Comparison of ENCODE assay signal across 29 mouse cellular contexts in genomic region chrX:129701634-129702312, GRCm38 (mm10). TPM values are rescaled to one million over a fixed set of nuclear protein-coding genes. Genes with fewer than 3 reads are reported as not detected.
DNase-seq lines count a peak whose midpoint lies in the region; ATAC-seq and TF ChIP-seq lines count a peak whose summit lies in the region.
"Had no signal": no experiment of that assay in that cellular context is flagged by ENCODE, and none has a peak within 500 bp of the region (broad histone marks: within the 10 kb centered on the region; RNA-seq: fewer than 3 reads in every experiment).

No protein-coding gene starts in this region.

- 47% methylated on average over 6 of the region's 6 CpGs for WGBS in intestine, embryonic 15.5 days
- 43% methylated on average over 6 of the region's 6 CpGs for WGBS in intestine, postnatal 0 days
- WGBS in liver, adult 2 months: 62% methylated on average over 6 of the region's 6 CpGs
- 58% methylated on average over 6 of the region's 6 CpGs for WGBS in liver, embryonic 11.5 days
- WGBS in lung, embryonic 16.5 days: 27% methylated on average over 6 of the region's 6 CpGs
- 28% methylated on average over 6 of the region's 6 CpGs for WGBS in lung, postnatal 0 days

- no peak overlapping the region for H3K9ac ChIP-seq in intestine, embryonic 15.5 days
- H3K9ac ChIP-seq in intestine, postnatal 0 days (ENCODE audit: low read depth, low read length): no peak overlapping the region
- H3K9ac ChIP-seq in liver, adult 2 months (ENCODE audit: low read depth, low read length): no peak overlapping the region
- H3K9ac ChIP-seq in liver, embryonic 11.5 days (ENCODE audit: low read depth, low read length): no peak overlapping the region
- no peak overlapping the region for H3K9ac ChIP-seq in lung, embryonic 16.5 days (ENCODE audit: low read length)
- H3K9ac ChIP-seq in lung, postnatal 0 days (replicated peaks; ENCODE audit: low read depth): no peak overlapping the region
- H3K9ac ChIP-seq: forebrain, embryonic 13.5 days; heart, embryonic 13.5 days; hindbrain, embryonic 14.5 days had no signal

- ATAC-seq in intestine, embryonic 15.5 days: 0 out of 2 replicates have a peak, but pooled peaks have one; percentile 23
- no peak for ATAC-seq in intestine, postnatal 0 days
- ATAC-seq in liver, embryonic 11.5 days (replicated peaks; ENCODE audit: low FRiP score): no peak
- ATAC-seq in lung, embryonic 16.5 days (ENCODE audit: low read depth): peak; percentile 74
- ATAC-seq in lung, postnatal 0 days: no peak
- ATAC-seq: forebrain, embryonic 13.5 days; forebrain, embryonic 16.5 days; Patski had no signal

- TF ChIP-seq CTCF in intestine, postnatal 0 days (IDR thresholded peaks at IDR 0.05; ENCODE audit: low read depth): no peak
- no peak for TF ChIP-seq CTCF in liver, adult 2 months (IDR thresholded peaks at IDR 0.05; ENCODE audit: low read depth, low read length)
- no peak for TF ChIP-seq CTCF in lung, postnatal 0 days (IDR thresholded peaks at IDR 0.05)
- TF ChIP-seq CTCF in brain, embryonic 14.5 days (IDR thresholded peaks at IDR 0.05; ENCODE audit: borderline replicate concordance, extremely low read depth, insufficient read depth, insufficient read length): no peak

- no peak overlapping the region for H3K27ac ChIP-seq in intestine, embryonic 15.5 days
- H3K27ac ChIP-seq in intestine, postnatal 0 days (ENCODE audit: low read depth, low read length): no peak overlapping the region
- H3K27ac ChIP-seq in liver, adult 2 months (replicated peaks; ENCODE audit: insufficient read depth, low read depth, low read length): no peak overlapping the region
- no peak overlapping the region for H3K27ac ChIP-seq in liver, embryonic 11.5 days (ENCODE audit: low read depth, low read length)
- peak overlapping the region; percentile 36; the same call in 1 of the 2 replicates for H3K27ac ChIP-seq in lung, embryonic 16.5 days (ENCODE audit: low read length)
- no peak overlapping the region for H3K27ac ChIP-seq in lung, postnatal 0 days (ENCODE audit: low read length)
- H3K27ac ChIP-seq: forebrain, embryonic 10.5 days; forebrain, embryonic 13.5 days; heart, adult 2 months; heart, embryonic 10.5 days; heart, embryonic 13.5 days; hindbrain, embryonic 14.5 days had no signal

- DNase-seq in liver, adult 2 months (ENCODE audit: extremely low read depth, low read depth, low spot score): peak; percentile 4
- no peak for DNase-seq in liver, embryonic 11.5 days (ENCODE audit: low spot score)
- DNase-seq in lung, postnatal 0 days (ENCODE audit: low spot score): no peak
- DNase-seq in brain, embryonic 14.5 days (ENCODE audit: low read depth): peak; percentile 5
- no peak for DNase-seq in urinary bladder, postnatal 10 days (ENCODE audit: low spot score)
- DNase-seq: adrenal gland, postnatal 10 days; adrenal gland, postnatal 36 days; B cell, adult 2 months; cerebellum, adult 11 months; cerebellum, adult 2 months; cerebellum, adult 9-11 months; cerebellum, postnatal 25 days; gastrocnemius, postnatal 10 days; gastrocnemius, postnatal 36 days; heart, adult 2 months; heart, postnatal 14 days; heart, postnatal 4 days had no signal

- no peak for TF ChIP-seq POLR2A in liver, adult 2 months (IDR thresholded peaks at IDR 0.05; ENCODE audit: extremely low read depth, insufficient read depth, low read length)
- TF ChIP-seq POLR2A in brain, embryonic 14.5 days (IDR thresholded peaks at IDR 0.05; ENCODE audit: borderline replicate concordance, extremely low read depth, insufficient read depth, insufficient read length, poor library complexity, severe bottlenecking): no peak

- no peak for TF ChIP-seq EP300 in lung, postnatal 0 days (IDR thresholded peaks at IDR 0.05)

- H3K36me3 ChIP-seq in intestine, embryonic 15.5 days: no peaks in the 10 kb centered on the region
- H3K36me3 ChIP-seq in intestine, postnatal 0 days (ENCODE audit: control insufficient read depth, insufficient read depth): no peaks in the 10 kb centered on the region
- H3K36me3 ChIP-seq in liver, adult 2 months (ENCODE audit: control insufficient read depth, insufficient read depth, low read length): no peaks in the 10 kb centered on the region
- no peaks in the 10 kb centered on the region for H3K36me3 ChIP-seq in liver, embryonic 11.5 days (ENCODE audit: control insufficient read depth, insufficient read depth, low read length)
- H3K36me3 ChIP-seq in lung, embryonic 16.5 days (ENCODE audit: control insufficient read depth, insufficient read depth, low read length): no peaks in the 10 kb centered on the region
- no peaks in the 10 kb centered on the region for H3K36me3 ChIP-seq in lung, postnatal 0 days (ENCODE audit: insufficient read depth, low read length)
- H3K36me3 ChIP-seq: forebrain, embryonic 10.5 days; G1E; heart, embryonic 10.5 days; heart, embryonic 13.5 days had no signal

- no peak overlapping the region for H3K4me3 ChIP-seq in intestine, embryonic 15.5 days (replicated peaks)
- H3K4me3 ChIP-seq in intestine, postnatal 0 days (ENCODE audit: low read depth, low read length): no peak overlapping the region
- no peak overlapping the region for H3K4me3 ChIP-seq in liver, adult 2 months (ENCODE audit: insufficient read depth, low read depth, low read length)
- H3K4me3 ChIP-seq in liver, embryonic 11.5 days (ENCODE audit: low read depth, low read length): no peak overlapping the region
- H3K4me3 ChIP-seq in lung, embryonic 16.5 days (ENCODE audit: low read length): no peak overlapping the region
- H3K4me3 ChIP-seq in lung, postnatal 0 days (ENCODE audit: low read depth, low read length): no peak overlapping the region
- H3K4me3 ChIP-seq: forebrain, embryonic 10.5 days; forebrain, embryonic 13.5 days; heart, adult 2 months; heart, embryonic 10.5 days; heart, embryonic 13.5 days had no signal

- H3K4me1 ChIP-seq in intestine, embryonic 15.5 days (replicated peaks): no peaks in the 10 kb centered on the region
- no peaks in the 10 kb centered on the region for H3K4me1 ChIP-seq in intestine, postnatal 0 days (replicated peaks; ENCODE audit: control insufficient read depth, insufficient read depth, low read length)
- no peaks in the 10 kb centered on the region for H3K4me1 ChIP-seq in liver, adult 2 months (ENCODE audit: control insufficient read depth, insufficient read depth, low read length)
- H3K4me1 ChIP-seq in liver, embryonic 11.5 days (replicated peaks; ENCODE audit: control insufficient read depth, insufficient read depth, low read length): no peaks in the 10 kb centered on the region
- no peaks in the 10 kb centered on the region for H3K4me1 ChIP-seq in lung, embryonic 16.5 days (replicated peaks; ENCODE audit: control insufficient read depth, insufficient read depth, low read length)
- no peaks in the 10 kb centered on the region for H3K4me1 ChIP-seq in lung, postnatal 0 days (ENCODE audit: insufficient read depth, low read depth, low read length)
- H3K4me1 ChIP-seq: forebrain, embryonic 10.5 days; forebrain, embryonic 13.5 days; heart, embryonic 10.5 days; heart, embryonic 13.5 days had no signal

- no peaks in the 10 kb centered on the region for H3K79me2 ChIP-seq in liver, adult 2 months (ENCODE audit: control insufficient read depth, insufficient read depth, low read length)

- no peak overlapping the region for H3K4me2 ChIP-seq in intestine, embryonic 15.5 days (replicated peaks)
- no peak overlapping the region for H3K4me2 ChIP-seq in intestine, postnatal 0 days (replicated peaks; ENCODE audit: low read depth)
- no peak overlapping the region for H3K4me2 ChIP-seq in liver, embryonic 11.5 days
- no peak overlapping the region for H3K4me2 ChIP-seq in lung, embryonic 16.5 days (ENCODE audit: low read depth, low read length)
- H3K4me2 ChIP-seq in lung, postnatal 0 days (replicated peaks; ENCODE audit: low read depth, low read length): no peak overlapping the region
- H3K4me2 ChIP-seq: forebrain, embryonic 13.5 days; heart, embryonic 13.5 days; hindbrain, embryonic 14.5 days had no signal

- H3K27me3 ChIP-seq in intestine, embryonic 15.5 days (replicated peaks): no peaks in the 10 kb centered on the region
- H3K27me3 ChIP-seq in intestine, postnatal 0 days (replicated peaks; ENCODE audit: control insufficient read depth, insufficient read depth, low read length): no peaks in the 10 kb centered on the region
- H3K27me3 ChIP-seq in liver, adult 2 months (ENCODE audit: control insufficient read depth, insufficient read depth, low read length): no peaks in the 10 kb centered on the region
- H3K27me3 ChIP-seq in liver, embryonic 11.5 days (replicated peaks; ENCODE audit: control insufficient read depth, insufficient read depth, low read length): no peaks in the 10 kb centered on the region
- H3K27me3 ChIP-seq in lung, embryonic 16.5 days (ENCODE audit: control insufficient read depth, insufficient read depth, low read depth, low read length): no peaks in the 10 kb centered on the region
- H3K27me3 ChIP-seq in lung, postnatal 0 days (replicated peaks; ENCODE audit: insufficient read depth, low read length): no peaks in the 10 kb centered on the region
- H3K27me3 ChIP-seq: CH12.LX; forebrain, embryonic 13.5 days; heart, embryonic 13.5 days had no signal

- no peaks in the 10 kb centered on the region for H3K9me3 ChIP-seq in intestine, embryonic 15.5 days
- no peaks in the 10 kb centered on the region for H3K9me3 ChIP-seq in intestine, postnatal 0 days (ENCODE audit: control insufficient read depth)
- H3K9me3 ChIP-seq in liver, embryonic 11.5 days (ENCODE audit: control insufficient read depth, low read length): no peaks in the 10 kb centered on the region
- no peaks in the 10 kb centered on the region for H3K9me3 ChIP-seq in lung, embryonic 16.5 days (ENCODE audit: control insufficient read depth, low read length)
- H3K9me3 ChIP-seq in lung, postnatal 0 days (ENCODE audit: low read length): no peaks in the 10 kb centered on the region
- H3K9me3 ChIP-seq: forebrain, embryonic 10.5 days; forebrain, embryonic 13.5 days; G1E; heart, embryonic 10.5 days; heart, embryonic 13.5 days had no signal

RNA-seq across cellular contexts. Expression of gene Diaph2, which starts 47.8 kb away (rescaled TPM):
- 3.5 and 4.4 TPM in 2 replicates for polyA plus RNA-seq in intestine, embryonic 15.5 days (2015; fragmentation: Nextera tagmentation; extraction: Ambion mirVana)
- polyA plus RNA-seq in intestine, postnatal 0 days (2015; fragmentation: Nextera tagmentation; extraction: Ambion mirVana): 2.3 and 2.4 TPM in 2 replicates
- 10.9 and 13.3 TPM in 2 replicates for total RNA-seq in liver, adult 2 months (2014; rRNA removed)
- 2.2 and 3.2 TPM in 2 replicates for polyA plus RNA-seq in liver, adult 2 months (2012; rRNA removed)
- polyA plus RNA-seq in liver, embryonic 11.5 days (2014; fragmentation: Nextera tagmentation; extraction: Ambion mirVana): 1.2 and 2.0 TPM in 2 replicates
- polyA plus RNA-seq in lung, embryonic 16.5 days (2015; fragmentation: Nextera tagmentation; extraction: Ambion mirVana): 8.4 and 9.1 TPM in 2 replicates
- polyA plus RNA-seq in lung, postnatal 0 days (2015; fragmentation: Nextera tagmentation; extraction: Ambion mirVana): 7.5 and 12.3 TPM in 2 replicates
- polyA plus RNA-seq in brain, embryonic 14.5 days (2012; rRNA removed): 3.9 and 4.6 TPM in 2 replicates
- total RNA-seq: CH12.LX, G1E had no signal
- polyA plus RNA-seq: G1E had no signal

Comparison
In these comparisons a context has a peak if more than half of its experiments do, and no peak if none do; other contexts are left out.
1. ATAC-seq: peak in intestine, embryonic 15.5 days (single experiment) and lung, embryonic 16.5 days (single experiment); none in intestine, postnatal 0 days (single experiment), liver, embryonic 11.5 days (single experiment) and lung, postnatal 0 days (single experiment).
2. DNase-seq: peak in liver, adult 2 months (single experiment) and brain, embryonic 14.5 days (single experiment); none in liver, embryonic 11.5 days (single experiment), lung, postnatal 0 days (single experiment) and urinary bladder, postnatal 10 days (single experiment).